Mouse (Mus musculus): ENCODE data around the gene Gapdh.
"Not testable (repeated sequence)": the region's sequence is repeated elsewhere in the genome, so short reads cannot be mapped to it uniquely, and the experiment has no call there.

Gene Gapdh

DNA sequence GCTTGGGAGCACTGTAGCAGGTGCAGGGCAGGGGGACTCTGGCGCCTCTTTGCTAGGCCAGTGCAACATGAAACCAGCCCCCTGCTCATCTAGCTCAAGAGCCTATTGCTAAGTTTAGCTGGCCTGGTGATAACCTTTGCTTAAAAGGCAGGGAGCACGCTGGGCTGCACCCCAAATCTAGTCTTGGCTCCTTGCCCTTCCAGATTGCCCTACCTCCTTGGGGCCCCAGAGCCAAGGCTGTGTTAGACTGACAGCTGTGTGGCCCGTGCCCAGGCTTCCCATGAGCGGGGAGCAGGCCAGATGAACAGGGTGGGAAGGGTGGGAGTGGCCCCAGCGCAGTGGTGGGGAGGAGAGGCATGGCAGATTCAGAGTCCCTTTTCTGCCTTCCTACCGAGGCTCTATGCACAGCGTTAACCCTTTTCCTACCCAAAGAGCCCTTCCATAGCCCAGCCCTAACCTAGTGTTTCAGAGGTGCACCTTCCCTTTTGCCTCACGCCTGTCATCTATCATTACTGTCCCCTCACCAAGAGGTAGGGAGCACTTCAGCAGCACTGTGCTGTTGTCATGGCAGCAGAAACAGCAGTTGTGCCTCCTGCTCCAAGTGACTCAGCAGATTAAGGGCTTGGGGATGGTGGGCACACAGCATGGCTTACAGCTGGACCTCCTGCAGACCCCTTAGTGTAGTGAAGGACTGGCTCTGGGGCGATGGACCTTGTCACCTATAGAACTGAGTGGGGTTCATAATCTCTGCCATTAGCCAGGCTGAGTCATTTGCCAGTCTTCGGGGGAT is 789 bp upstream of the Gapdh start:
- DNase-seq: no peak

DNA sequence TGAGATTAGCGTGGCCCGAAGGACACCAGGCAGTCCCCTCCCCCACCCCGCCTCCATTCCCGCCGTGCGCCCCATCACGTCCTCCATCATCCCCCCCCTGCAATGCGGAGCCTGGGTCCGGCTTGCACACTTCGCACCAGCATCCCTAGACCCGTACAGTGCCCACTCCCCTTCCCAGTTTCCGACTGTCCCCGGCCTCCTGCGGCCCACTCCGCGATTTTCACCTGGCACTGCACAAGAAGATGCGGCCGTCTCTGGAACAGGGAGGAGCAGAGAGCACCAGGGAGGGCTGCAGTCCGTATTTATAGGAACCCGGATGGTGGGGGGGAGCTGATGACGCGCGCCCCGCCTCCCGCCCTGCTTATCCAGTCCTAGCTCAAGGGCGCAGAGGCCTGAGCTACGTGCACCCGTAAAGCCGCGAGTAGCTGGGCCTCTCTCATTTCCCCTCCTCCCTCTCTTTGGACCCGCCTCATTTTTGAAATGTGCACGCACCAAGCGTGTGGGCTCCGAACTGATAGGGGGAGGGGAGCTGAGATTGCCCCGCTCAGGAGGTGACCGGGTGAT is 857 bp downstream of the Gapdh start:
- peak; percentile 98 for DNase-seq

DNA sequence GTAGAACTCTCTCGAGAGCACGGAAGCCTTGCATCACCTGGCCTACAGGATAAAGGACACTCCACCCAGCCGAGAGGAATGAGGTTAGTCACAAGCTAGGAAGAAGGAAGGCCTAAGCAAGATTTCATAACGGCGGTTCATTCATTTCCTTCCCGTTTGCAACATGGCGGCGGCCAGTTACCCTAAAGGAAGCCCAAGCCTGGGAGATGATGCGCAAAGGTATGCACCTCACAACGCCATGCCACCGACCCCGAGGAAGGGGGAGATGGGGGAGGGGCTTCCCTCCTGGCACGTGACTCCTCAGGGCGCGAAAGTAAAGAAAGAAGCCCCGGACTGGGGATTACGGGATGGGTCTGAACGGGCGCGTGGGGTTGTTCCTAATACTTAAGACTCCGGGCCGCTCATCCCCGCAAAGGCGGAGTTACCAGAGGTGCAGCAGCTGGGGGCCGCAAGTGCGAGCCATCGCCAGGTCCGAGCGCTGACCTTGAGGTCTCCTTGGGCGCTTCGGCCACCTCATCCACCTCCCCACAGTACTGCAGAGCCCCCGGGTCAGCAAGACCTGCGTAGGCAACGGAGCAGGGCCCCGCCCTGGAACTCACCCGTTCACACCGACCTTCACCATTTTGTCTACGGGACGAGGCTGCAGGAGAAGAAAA is 1.5 kb downstream of the Gapdh start:
- peak; percentile 74 for DNase-seq

DNA sequence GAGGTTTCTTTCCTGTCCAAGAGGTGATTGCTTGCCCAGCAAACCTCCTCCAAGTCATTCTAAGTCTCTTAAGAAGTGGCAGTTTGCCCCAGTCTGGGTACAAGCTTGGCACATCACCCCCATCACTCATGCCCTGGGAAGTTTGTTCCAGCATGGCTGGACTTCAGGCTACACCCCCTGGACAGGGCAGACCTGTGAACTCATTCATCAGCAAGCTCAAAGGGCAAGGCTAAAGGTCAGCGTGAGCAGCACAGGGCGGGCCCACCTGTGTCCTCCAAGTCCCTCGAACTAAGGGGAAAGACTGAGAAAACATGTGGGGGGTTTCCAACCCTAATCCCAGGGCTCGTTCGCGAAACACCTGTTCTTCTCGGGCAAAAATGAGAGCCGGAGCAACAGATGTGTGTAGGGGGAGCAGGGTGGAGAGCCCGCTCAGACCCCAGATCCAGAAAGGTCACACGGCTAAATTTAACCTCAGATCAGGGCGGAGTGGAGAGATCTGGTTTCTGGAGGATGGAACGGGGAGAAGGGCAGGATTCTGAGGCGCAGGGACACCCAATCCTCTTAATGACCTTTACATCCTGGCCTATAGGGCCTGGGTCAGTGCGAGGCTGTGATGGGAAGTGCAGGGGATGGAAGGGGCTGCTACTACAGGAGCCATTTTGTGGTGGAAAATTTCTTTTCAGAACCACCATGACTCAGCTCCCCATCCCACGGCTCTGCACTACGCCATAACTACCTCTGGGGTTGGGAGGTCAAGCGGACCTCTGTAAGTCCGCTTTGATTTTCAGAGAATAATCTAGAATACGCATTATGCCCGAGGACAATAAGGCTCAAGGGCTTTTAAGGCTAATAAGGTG is 2.2 kb downstream of the Gapdh start:
- DNase-seq: peak; percentile 26

DNA sequence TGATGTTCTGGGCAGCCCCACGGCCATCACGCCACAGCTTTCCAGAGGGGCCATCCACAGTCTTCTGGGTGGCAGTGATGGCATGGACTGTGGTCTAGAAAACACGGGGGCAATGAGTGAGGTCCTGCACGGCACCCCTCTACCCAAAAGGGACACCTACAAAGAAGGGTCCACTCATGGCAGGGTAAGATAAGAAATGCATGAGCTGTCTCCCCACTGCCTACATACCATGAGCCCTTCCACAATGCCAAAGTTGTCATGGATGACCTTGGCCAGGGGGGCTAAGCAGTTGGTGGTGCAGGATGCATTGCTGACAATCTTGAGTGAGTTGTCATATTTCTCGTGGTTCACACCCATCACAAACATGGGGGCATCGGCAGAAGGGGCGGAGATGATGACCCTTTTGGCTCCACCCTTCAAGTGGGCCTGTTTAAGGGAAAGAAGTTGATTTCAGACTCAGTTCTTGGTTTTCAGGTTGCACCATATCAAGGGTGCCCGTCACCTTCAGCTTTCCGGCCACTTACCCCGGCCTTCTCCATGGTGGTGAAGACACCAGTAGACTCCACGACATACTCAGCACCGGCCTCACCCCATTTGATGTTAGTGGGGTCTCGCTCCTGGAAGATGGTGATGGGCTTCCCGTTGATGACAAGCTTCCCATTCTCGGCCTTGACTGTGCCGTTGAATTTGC is 3.5 kb downstream of the Gapdh start:
- not testable (repeated sequence) for DNase-seq

DNA sequence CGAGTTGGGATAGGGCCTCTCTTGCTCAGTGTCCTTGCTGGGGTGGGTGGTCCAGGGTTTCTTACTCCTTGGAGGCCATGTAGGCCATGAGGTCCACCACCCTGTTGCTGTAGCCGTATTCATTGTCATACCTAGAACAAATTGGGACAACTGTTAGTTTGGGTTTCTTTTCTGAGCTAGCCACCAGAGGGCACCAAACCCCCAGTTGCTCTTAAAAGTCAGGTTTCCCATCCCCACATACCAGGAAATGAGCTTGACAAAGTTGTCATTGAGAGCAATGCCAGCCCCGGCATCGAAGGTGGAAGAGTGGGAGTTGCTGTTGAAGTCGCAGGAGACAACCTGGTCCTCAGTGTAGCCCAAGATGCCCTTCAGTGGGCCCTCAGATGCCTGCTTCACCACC is 4.3 kb downstream of the Gapdh start:
- DNase-seq: peak; percentile 85

DNA sequence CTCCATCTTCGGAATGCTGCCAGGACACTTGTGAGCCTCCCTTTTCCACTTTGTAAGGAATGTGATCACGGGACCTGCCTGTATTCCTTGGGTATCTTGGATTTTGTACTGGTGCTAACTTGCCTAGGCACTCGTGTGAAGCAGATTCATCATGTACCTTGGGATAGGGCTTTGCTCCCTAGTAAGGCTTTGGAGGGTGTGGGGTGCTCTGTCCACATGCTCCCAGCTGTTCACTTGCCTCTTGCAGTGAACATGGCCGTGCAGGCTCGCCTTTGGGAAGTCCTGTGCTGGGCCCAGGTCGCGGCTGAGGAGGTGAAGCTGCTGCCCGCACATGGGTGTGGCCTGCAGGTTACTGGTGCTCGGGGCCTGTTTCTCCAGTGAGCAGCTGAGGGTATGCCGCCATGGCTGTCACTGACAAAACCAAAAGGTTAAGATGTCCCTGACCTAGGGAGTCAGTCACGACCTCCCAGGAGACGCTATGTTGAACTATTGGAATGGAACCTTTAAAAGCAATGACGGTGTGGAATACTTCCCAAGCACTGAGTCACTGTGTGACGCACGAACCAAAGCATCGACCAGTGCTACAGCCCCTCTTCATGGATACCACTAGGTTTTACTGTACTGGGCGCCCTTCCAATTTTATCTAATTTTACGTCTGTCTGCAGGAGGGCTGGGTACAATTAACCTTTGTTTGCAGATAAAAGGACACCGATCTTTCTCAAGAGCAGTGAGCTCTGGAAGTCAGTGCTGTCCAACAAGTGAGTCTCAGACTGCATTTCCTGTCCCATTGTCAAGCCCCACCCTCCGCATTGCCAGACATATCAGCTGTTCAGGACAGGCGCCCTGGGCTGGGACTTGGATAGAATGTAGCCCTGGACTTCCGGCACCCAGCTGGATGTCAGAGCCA is 5.2 kb downstream of the Gapdh start:
- no peak for DNase-seq

DNA sequence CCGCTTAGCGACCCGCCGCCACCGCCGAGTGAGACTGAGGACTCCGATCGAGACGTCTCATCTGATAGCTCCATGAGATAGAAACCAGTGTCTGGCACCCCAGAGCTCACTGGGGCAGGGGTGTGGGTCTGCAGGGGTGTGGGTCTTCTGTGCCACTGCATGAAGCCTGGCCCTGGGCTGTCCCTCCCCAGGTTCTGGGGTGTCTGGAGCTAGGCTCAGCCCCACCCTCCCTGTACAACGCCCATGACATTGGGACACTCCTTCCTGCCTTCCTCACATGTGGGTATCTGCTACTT is 5.8 kb downstream of the Gapdh start:
- no peak for DNase-seq

DNA sequence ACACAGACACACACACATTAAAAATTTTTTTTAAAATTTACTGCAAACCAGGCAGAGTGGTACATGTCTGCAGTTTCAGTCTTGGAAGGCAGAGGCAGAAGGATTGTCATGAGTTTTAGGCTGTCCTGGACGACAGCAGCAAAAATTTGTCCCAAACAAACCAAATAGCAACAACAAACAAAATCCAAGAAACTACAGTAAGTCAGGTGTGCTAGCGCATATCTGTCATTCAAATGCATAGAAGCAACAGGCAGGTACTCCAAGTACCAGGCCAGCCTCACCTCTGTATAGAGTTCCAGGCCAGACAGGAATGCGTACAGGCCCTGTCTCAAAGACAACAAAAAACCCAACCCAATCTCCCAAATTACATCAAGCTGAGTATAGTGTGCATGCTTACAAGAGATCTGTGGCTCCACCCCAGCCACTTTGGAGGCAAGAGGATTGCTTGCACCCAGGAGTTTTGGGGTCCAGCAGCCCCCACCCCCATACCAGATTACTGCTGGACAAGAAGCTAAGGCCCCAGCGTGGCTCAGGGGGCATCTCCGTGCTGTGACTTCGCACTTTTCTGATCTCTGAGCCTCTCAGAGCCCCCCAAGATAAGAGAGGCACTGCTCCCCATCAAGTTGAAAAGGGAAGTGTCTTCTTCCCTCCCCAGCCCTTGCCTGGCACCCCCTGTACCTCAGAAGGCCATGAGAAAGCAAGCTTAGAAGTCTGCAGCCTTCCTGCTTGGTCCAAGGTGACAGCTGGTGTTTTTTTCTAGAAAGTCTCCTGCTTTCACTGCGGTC is 6.3 kb downstream of the Gapdh start:
- DNase-seq: no peak

DNA sequence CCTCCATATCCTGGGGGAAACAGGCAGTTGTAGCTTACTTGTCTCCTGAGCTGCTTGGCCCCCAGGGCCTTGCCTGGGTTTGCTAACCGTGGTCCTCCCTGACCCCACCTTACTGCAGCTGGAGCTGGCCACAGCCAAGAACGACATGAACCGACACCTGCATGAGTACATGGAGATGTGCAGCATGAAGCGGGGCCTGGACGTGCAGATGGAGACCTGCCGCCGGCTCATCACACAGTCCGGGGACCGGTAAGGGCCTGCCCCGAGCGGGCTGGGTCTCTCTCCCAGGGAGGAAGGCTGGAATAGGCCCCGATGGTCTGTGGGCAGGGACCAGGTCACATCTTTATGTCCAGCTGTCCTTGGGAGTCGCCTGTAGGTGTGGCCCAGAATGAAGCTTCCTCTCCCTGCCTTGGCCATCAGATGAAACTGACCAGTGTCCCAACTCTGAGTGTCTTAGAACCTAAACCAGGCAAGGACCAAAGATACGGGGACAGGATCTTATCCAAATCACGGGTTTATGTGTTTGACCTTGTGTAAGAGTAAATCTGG is 7.2 kb downstream of the Gapdh start:
- no peak for DNase-seq

DNA sequence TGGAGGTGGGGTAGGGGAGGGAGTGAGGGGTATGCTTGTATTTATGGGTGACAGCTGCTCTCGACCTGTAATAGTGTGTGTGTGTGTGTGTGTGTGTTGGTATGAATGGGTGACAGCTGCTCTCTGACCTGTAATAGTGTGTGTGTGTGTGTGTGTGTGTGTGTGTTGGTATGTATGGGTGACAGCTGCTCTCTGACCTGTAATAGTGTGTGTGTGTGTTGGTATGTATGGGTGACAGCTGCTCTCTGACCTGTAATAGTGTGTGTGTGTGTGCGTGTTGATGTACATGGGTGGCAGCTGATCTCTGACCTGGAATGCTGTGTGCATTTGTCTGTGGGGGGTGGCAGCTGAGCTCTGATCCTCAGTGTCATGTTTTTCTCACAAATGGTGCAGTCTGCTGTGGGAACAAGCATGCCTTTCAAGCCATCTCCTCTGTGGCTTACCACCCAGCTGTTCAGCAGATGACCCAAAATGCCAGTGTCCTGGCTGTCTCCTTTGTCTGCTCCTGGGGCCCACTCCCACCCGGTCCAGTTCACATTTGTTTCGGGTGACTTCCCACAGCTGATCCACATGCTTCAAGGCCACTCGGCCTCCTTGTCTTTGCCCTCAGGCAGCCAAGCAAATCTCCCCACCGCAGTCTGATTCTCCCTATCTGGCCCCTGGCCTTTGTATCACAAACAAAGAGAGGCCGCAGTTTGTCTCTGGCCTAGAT is 9.2 kb downstream of the Gapdh start:
- no peak for DNase-seq

DNA sequence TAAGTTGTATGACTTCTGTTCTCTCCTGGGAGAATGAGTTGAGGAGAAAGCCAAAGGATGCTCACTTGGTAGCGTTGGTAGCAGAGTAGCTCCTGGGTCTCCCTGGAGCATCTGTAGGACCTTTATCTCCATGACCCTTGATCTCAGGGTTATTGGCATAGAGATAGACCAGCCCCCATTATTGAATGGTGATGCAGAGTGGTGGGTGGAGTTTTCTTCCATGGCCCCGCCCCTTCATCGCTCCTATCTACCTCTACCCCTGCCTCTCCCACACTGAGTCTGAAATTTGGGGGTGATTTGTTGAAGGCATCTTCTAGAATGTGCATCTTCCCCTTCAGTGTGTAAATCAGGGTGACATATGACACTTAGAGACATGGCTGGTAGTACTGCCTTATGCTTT is 9.8 kb downstream of the Gapdh start:
- DNase-seq: no peak

DNA sequence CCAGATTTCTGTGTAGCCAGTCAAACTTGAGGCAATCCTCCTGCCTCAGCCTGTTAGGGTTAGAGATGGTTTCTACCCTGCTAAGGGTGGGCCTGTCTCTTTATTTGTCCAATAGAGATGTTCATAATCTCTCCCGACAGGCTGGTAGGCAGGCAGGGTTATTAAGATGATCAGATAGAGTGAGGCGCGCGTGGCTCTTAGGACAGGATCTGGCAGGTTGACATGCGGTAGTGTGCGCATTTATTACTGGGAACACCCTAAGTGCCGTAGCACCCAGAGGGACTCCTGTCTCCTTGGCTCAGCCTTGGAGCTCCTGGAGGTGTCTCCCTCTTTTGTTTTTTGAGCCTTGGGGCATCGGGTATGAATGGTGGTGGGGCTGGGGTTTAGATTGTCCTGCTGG is 11.0 kb downstream of the Gapdh start:
- DNase-seq: no peak

DNA sequence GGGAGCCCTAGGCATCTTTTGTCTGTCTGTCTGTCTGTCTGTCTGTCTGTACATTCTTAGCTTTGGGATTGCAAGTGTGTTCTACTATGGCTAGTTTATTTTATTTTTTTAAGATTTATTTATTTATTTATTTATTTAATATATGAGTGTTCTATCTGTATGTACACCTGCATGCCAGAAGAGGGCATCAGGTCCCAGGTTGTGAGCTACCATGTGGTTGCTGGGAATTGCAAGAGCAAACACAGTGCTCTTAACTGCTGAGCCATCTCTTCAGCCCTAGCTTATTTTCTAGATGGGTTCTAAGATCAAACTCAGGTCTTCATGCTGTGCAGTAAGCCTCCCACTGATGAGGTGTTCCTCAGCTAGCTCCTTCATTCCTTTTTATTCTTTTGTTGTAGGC is 11.7 kb downstream of the Gapdh start:
- no peak for DNase-seq

DNA sequence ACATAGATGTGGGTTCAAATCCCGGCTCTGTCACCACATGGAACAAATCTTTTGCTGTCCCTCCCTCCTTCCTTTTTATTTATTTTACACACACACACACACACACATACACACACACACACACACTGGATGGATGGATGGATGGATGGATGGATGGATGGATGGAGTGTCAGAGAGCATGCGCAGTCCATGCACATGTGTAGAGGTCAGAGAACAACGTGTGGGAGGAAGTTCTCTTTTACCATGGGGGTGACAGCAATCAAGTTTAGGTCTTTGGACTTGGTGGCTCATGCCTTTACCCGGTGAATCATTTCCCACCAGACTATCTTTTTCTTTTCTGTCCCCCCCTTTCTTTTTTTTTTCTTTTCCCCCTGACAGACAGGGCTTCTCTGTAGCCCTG is 12.6 kb downstream of the Gapdh start:
- DNase-seq: no peak

DNA sequence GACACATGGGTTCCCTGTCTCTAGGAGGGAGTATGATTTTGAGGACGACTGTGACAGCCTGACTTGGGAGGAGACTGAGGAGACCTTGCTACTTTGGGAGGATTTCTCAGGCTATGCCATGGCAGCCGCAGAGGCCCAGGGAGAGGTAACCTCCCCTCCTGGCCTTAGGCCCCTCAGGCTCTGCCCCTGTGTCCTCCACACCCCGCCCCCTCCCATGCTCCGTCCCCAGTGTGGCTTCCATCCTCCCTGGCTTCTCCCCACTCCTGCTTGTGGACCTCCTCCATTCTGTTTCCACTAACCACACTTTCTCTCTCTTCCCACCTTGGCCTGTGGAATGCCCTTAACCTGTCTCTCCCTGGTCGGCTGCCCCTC is 13.3 kb downstream of the Gapdh start:
- no peak for DNase-seq

DNA sequence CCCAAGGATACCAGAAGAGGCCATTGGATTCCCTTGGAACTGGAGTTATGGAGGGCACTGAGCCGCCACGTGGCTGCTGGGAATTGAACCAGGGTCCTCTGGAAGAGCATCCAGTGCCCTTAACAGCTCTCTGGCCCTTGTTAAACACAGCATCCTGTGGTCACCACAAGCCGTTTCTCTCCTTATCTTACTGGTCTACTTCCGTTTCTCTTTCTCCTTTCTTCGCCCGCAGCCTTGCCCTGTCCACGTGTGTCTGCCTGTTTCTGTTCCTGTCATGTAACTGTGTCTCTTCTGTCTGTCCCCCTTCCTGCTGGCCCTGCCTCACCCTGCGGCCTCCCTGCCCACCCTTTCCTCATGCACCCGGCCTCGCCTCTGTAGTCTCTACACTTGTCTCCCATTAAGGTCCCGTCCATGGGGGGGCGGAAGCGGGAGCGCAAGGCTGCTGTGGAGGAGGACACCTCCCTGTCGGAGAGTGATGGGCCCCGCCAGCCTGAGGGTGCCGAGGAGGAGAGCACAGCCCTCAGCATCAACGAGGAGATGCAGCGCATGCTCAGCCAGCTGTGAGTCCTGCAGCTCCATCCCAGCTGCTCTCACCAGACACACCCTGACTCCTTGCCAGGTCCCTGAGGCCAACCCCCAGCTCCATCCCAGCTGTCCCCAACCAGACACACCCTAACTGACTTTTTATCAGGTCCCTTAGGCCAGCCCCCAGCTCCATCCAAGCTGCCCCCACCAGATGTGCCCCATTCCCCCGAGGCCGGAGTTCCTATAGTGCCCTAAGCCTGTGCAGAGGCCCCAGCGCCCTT is 13.9 kb downstream of the Gapdh start:
- DNase-seq: no peak

DNA sequence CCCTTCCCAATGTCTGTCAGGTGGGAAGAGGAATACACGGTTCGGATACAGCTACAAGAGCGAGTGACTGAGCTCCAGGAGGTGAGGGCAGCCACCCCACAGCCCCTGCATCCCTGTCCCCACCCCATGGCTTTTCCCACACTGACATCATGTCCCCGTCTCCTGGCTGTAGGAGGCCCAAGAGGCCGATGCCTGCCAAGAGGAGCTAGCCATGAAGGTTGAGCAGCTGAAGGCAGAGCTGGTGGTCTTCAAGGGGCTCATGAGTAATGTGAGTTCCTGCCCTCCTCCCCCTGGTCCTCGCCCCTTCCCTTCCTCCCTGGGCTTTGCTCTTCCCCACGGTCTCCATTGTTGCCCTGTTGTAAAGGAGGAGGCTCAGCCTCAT is 16.7 kb downstream of the Gapdh start:
- no peak for DNase-seq

DNA sequence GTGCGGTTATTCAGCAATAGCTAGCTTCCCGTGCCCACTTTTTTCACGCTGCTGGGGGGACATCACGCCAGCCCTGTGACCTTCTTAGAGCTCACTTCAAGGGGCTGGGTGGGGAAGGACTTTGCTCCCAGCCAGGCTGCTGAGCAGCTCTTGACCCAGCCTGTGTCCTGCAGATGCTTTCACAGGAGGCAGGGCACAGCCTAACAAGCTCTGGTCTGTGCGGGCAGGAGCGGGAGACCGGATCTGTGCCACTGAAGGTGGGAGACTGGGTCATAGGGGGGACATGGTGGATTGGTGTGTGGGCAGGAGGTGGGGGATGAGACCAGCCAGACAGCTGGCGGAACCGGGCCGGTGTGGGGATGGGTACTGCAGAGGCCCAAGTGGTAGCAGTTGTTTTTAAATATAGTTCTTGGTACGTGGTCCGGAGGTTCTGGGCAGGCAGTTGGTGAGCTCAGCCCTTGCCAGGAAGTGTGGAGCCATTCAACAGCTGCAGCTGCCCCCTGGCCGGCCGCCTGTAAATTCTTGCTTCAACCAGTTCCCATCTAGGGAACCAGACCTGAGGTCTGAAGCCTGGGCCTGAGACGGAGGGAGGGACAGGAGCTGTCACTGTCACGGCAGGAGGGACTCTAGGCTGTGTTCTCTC is 17.2 kb downstream of the Gapdh start:
- DNase-seq: no peak
